Mouse (Mus musculus): ENCODE results near the gene Lsamp.

GRCm38 (mm10) chr16:41633898-41634297 lies 1649.7 kb downstream of the Lsamp start:
- no peak for TF ChIP-seq CTCF (IDR thresholded peaks at IDR 0.05; ENCODE audit: low read depth, low read length)
- TF ChIP-seq POLR2A (IDR thresholded peaks at IDR 0.05; ENCODE audit: insufficient read depth, low read length), result no peak
- peak; percentile 47; the same call in 1 of the 2 replicates for TF ChIP-seq EP300 (IDR thresholded peaks at IDR 0.05; ENCODE audit: insufficient read depth, low read depth, low read length)
